ENCODE assay signal across 13 mouse cellular contexts in genomic region chr12:110555536-110556240, GRCm38 (mm10).
"Had no signal": no experiment of that assay in that cellular context is flagged by ENCODE, and none has a peak within 500 bp of the region (broad histone marks: within the 10 kb centered on the region; RNA-seq: fewer than 3 reads in every experiment).

No protein-coding gene starts in this region.

- DNase-seq: kidney, adult 9 months; kidney, postnatal 10 days; left cerebral cortex, postnatal 4 days; lung, adult 18-20 months; right cerebral cortex, postnatal 14 days; thymus, adult 2 months; thymus, postnatal 25 days had no signal

- H3K9ac ChIP-seq: limb, embryonic 13.5 days; liver, embryonic 14.5 days; midbrain, embryonic 12.5 days; neural tube, embryonic 13.5 days had no signal

- H3K4me2 ChIP-seq: limb, embryonic 13.5 days; midbrain, embryonic 12.5 days; neural tube, embryonic 13.5 days had no signal

- H3K4me3 ChIP-seq: limb, embryonic 13.5 days; midbrain, embryonic 12.5 days; neural tube, embryonic 13.5 days had no signal

- H3K4me1 ChIP-seq: limb, embryonic 13.5 days; midbrain, embryonic 12.5 days; neural tube, embryonic 13.5 days had no signal

- H3K27me3 ChIP-seq: limb, embryonic 13.5 days; midbrain, embryonic 12.5 days; neural tube, embryonic 13.5 days had no signal

- ATAC-seq: intestine, postnatal 0 days; midbrain, embryonic 16.5 days had no signal

- H3K9me3 ChIP-seq: limb, embryonic 13.5 days; midbrain, embryonic 12.5 days; neural tube, embryonic 13.5 days had no signal

- H3K27ac ChIP-seq: limb, embryonic 13.5 days; liver, embryonic 14.5 days; midbrain, embryonic 12.5 days; neural tube, embryonic 13.5 days had no signal
